Mouse (Mus musculus): ENCODE data around the gene Efemp2.

DNA sequence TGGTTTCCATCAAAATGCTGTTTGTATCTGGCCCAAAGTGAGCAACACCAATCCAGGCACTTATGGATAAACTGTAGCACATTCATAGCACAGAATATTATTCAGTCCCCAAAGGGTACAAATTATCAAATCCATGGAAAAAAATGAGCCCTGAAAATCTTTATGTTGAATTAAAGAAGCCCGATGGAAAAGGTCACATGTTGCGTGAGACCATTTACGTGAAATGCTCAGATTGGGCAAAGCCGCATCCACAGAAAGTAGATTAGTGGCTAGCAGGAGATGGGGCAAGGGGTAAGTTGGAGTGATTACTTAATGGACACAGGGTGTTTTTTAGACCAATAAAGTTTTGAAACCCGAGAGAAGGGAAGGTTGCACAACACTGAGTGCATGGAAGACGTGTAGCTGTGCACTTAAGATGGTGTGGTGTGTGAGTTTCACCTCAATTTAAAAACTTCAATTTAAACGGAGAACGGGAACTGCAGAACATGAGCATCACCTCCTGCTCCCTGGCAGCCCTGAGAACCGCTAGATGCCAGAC, 29.3 kb upstream of the Efemp2 start:
- TF ChIP-seq GATA1 (IDR thresholded peaks at IDR 0.05; ENCODE audit: low read length), result no peak
- no peak for TF ChIP-seq TAL1 (IDR thresholded peaks at IDR 0.05; ENCODE audit: low read length)

Measured in erythroblast, embryonic 14.5 days (primary cell).